Mouse (Mus musculus): ENCODE measurements around the gene Myh14.

The Myh14 gene

DNA sequence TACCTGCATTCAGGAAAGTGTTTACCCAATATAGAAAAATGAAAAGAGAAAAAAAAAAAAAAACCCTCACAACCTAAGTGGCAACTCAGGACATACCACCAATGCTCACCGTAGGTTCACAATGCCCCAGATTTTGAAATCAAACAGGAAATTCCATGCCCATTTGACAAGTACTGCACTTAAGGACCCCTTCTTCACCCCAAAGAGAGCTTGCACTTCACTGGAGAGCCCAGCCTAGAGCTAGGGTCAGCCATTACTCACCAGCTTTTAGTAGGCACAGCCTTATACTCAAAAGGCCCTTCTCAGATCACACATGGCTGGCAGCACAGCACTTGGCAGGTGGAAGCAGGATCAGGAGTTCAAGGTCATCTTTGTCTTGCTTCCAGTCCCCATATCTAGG lies 87.5 kb downstream of the Myh14 start:
- DNase-seq (ENCODE audit: low read depth, low spot score): no peak

DNA sequence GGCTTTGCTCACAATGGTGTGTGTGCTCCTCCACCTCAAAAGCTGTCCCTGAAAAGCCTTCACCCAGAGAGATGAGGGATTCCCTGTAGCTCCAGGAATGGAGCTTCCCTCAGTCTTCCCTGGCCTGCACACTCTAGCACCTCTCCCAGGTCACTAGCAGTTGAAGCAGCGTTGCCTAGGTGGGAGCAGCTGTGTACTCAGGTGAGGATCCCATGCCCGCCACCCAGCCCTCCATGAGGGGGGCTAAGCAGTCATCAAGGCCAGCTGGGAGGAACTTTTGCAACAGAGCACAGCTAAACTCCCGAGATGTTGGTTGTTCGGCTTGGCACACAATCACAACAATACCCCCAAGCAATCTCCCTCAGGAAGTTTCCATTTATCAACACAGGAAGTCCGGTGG lies 87.9 kb downstream of the Myh14 start:
- no peak for DNase-seq (ENCODE audit: low read depth, low spot score)

DNA sequence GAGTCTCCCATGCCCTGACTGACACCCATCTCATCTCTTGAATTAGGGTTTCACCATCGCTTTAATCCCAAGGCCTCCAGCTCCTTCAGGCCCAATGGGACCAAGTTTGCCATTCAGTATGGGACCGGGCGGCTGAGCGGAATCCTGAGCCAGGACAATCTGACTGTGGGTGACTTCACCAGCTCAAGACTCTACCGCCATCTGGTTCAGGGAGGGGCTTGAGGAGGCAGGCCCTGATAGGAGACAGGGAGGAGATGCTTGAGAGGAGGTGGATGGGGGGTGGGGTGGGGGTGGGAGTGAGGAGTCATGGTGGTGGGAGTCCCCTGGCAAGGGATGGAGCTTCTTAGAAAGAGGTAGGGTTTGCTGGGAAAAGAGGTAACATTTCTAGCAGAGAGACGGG lies 89.0 kb downstream of the Myh14 start:
- DNase-seq (ENCODE audit: low read depth, low spot score): no peak

DNA sequence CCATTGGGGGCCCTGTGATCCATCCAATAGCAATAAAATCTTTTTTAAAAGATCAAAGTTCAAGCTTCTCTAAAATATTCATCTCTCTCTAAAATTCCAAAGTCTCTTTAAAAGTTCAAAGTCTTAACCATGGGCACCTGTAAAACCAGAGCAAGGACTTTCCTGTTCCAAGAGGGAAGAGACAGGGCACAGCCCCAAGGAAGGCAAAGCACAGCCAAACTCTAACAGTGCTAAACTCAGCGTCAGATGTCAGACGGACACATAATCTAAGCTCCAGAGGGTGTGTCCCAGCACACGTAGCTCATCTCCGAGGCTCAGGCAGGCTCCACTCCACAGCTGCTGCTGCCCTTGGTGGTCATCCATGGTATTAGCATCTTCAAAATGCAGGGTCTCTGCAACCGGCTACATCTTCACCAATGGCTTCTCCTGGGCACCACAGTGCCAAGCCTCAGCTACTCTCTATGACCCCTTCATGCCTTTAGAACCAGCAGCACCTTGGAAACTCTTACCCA lies 94.3 kb downstream of the Myh14 start:
- no peak for DNase-seq (ENCODE audit: low read depth, low spot score)

DNA sequence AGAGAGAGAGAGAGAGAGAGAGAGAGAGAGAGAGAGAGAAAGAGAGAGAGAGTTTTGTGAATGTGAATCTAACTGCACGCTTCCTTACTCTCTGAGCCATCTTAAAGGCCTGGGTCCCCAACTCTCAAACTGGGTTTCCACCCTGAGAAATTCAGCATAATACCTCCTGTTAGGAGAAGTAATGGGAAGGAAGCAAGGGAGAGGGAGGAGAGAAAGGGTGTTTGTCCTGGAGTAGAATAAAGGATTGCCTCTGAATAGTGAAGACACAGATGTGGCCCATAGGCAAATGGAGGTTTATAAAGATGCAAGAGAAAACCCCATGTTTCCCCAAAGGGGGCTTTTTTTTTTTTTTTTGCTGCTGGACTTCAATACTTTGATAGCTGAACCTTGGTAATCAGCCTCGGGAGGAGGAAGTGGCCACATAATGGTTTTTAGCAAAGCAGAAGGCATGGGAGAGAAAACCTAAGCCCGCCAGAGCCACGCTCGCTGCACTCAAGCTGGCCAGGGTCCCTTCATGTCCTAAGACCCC lies 97.6 kb downstream of the Myh14 start:
- DNase-seq (ENCODE audit: low read depth, low spot score): no peak

DNA sequence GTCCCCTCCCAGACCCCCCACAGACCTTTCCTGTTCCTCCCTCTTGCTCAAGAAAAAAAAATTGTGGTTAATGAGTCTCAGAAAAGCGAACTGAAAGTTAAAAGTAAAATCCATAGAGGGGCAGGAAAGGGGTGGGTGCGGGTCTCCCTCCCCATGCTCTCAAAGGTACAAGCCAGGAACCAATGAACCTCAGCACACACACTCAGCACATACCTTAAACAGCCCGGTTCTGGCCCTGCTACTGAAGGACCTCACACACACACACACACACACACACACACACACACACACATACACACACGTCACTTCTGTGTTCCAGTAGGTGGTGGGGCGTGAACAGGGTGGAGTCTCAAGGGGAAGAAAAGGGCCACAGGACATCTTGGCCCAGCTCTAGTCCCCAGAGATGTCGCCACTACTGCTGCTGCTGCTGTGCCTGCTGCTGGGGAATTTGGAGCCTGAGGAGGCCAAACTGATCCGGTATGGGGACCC lies 98.4 kb downstream of the Myh14 start, which contains the start of gene Napsa:
TSS of gene Napsa (plus strand) at position 168 of the 489 bp plus-strand sequence.
- DNase-seq (ENCODE audit: low read depth, low spot score): no peak

DNA sequence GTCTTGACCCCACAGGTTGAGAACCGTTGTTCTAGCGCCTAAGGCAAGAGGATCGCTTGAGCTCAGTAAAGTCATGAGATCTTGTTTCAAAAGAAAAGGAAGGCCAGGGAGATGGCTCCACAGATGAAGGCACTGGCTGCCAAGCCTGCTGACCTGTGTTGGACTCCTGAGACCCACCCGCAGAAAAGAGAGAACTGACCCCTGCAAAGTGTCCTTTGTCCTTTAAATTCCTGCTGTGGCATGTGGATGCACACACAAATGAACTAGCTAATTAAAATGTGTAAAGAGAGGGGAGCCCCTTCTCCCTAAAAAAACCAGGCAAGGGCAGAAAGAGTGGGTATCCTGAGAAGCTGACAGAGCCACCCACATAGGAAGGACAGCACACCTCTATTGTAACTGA lies 98.8 kb downstream of the Myh14 start:
- no peak for DNase-seq (ENCODE audit: low read depth, low spot score)

DNA sequence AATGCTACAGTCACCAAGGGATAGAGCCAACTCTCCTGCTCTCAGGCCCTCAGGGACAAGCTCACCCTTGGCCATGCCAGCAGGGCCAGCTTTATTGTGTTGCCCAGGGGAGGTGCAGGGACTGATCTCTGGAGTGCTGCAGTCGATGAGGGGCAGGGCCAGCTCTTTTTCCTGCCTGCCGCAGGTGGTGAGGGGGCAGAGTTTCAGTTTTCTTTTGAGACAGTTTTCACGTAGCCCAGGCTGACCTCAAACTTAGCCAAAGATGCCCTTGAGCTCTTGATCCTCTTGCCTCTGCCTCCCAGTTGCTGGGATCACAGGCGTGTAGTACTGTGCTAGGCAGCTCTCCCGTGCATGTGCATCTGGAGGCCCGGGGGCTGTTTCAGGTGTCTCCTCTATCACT lies 99.7 kb downstream of the Myh14 start:
- no peak for DNase-seq (ENCODE audit: low read depth, low spot score)

DNA sequence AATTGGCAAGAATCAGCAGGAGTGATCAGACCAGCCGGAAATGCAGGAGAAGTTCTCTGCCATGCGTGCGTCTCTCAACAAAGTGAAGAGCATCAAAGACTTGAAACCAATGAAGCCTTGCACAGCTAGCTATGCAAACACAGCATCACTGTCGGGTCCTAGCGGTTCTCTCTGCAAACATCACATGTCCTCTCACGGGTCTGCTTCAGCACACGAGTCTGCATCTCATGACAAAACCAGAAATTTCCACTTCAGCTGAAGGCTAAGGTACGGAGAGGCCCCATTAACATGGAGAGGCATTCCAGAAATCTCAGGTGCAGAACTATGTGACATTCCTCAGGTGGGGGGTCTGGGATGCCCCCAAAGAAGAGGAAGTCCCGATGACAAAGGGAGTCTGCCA lies 101.8 kb downstream of the Myh14 start:
- no peak for DNase-seq (ENCODE audit: low read depth, low spot score)

DNA sequence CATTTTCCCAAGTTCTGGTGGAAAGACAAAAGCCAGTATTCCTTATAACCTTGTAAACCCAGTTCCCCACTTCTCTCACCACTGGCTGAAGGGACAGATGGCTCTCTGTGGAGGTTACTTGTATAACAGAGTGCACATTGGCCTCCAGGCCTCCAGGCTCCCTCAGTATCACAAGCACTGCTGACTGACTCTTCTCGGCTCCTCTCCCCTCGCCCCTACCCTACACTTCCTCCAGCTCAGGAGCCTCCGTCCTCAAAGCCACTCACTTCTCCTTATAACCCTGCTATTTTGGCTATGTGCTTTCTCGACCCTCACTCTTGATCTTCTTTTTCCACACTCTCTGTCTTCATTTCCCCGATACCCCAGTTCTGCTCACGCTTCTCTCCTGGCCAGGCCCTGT lies 105.2 kb downstream of the Myh14 start:
- no peak for DNase-seq (ENCODE audit: low read depth, low spot score)

DNA sequence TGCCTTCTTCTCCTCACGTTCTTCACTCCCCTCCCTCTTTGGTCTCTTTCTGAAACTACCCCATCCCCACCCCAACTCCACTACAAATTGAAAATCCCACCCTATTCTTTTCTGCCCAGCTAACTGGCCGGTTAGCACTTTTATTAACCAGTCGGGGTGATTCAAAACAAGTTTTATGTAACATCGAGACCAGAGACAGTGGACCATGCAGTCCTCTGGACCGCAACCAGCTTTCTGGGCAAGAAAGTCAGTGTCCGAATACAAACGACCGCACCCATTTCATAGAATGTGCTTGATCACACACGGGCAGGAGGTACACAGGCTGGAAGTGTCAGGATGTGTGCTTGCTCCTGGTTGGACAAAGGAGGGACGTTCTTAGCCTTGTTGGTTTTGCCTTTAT lies 106.2 kb downstream of the Myh14 start:
- no peak for DNase-seq (ENCODE audit: low read depth, low spot score)

DNA sequence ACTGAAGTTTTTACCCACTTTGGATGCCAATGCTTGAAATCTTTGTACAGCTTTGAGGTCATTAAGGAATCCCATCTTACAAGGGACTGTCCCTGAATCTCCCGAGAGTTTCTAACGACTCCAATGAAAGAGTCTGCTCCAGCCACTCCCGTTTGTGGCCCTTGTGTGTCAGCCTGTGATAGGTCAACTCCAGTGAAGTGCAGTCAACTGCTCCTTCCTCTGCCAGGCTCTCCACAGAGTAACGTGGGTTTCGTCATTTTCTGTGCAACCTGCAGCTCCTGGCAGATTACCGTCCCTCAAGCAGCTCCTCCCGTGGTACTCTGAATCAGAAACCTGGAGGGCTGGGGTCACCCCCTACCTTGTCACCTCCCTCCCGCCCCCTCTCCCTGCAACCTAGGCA lies 107.4 kb downstream of the Myh14 start:
- no peak for DNase-seq (ENCODE audit: low read depth, low spot score)

DNA sequence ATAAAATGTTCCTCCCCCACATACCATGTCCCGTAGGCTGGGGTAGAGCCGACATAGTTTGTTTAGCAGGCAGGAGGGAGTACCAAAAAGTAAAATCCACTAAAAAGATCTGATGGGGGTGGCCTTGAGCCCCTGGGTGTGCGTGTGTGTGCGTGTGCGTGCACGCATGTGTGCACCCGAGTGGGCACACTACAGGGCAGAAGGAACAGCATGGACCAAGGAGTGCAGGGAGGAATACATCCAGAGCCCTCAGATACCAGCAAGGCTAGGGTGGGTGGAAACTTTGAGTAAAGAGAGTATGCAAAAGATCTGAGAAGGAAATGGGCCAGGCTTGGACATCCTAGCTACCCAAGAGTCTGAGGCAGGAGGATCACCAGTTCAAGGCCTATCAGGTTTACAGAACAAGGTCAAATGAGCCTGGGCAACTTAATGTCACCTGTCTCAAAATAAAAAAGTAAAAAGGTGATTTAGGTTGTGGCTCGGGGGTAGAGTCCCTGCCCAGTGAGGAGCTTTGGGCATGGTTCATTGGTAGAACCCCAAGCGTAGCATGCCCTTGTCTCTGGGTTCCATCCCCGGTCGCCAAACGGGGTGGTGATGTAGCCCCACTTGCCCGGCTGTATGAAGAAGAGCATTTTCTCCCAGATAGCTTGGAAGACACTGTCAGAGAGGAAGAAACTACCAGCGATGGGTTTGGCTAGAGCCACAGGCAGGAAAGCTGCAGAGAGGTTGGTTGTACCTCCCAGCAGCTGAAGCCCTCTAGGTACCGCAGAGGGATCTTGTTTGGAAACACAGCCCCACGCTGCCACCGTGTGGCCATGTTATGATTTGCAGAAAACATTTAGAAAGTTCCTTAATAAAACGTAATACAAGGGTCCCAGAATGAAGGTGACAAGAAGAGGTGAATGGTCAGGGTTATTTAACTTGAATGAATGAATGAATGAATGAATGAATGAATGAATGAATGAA lies 109.9 kb downstream of the Myh14 start:
- peak; percentile 56 for DNase-seq (ENCODE audit: low read depth, low spot score)

DNA sequence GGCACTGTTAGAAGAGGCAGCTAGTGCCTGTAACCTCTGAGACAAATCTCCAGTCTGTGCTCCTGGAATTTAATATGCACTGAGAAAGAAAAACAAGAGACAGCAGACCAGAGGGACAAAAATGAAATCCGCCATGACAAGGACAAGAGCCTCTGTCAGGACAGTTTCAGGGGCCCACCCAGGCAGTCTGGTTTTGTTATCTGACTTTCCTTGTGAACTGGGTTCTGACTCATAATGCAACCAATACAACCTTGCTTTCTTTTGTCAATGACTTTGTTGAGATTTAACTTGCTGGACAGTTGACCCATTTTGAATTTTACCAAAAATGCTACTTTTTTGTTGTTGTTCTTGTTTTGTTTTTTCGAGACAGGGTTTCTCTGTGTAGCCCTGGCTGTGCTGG lies 113.0 kb downstream of the Myh14 start:
- DNase-seq (ENCODE audit: low read depth, low spot score): no peak

Data from c-Kit-negative CD71-positive TER-119-positive erythroid progenitor cells, embryonic 14.5 days (primary cell).